Mouse (Mus musculus): ENCODE results near the gene Nectin4.
"Not testable (repeated sequence)": the region's sequence is repeated elsewhere in the genome, so short reads cannot be mapped to it uniquely, and the experiment has no call there.

Nectin4 gene

DNA sequence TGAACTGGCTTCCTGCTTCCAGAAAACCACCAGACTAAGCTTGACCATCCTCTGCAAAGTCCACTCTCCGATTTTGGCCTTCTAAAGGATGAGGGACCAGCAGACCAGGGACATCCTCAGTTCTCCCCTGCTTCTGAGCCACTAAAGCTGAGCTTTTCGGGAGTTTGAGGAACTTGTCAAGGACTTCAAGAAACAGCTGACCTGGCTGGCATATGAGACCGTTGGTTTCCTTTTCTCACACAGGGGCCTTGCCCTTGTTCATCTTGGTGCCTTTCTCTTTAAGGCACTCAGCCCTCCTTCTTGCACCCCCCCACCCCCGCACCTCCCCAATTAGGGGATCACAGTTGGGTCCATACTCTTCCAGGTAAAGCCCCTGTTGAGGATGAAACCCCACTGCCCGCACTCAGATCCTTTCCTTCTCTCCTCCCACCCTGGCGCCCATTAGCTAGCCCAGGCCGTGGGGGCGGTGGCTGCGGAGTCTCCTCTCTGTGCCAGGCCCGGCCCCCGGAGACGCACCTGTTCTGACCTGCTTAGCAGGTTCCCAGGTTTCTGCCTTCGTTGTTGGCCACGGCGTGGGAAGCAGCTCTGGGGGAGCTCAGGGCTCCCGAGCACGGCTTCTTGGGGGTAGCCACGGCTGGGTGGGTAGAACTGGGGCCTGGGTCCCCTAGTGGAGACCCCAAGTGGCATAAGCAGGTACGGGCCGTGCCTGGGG lies at the start of gene Nectin4:
Gene Nectin4, plus strand, starts transcription at position 255 of the 712 bp plus-strand sequence.
- DNase-seq (ENCODE audit: low spot score in 2 of 2): no peak

DNA sequence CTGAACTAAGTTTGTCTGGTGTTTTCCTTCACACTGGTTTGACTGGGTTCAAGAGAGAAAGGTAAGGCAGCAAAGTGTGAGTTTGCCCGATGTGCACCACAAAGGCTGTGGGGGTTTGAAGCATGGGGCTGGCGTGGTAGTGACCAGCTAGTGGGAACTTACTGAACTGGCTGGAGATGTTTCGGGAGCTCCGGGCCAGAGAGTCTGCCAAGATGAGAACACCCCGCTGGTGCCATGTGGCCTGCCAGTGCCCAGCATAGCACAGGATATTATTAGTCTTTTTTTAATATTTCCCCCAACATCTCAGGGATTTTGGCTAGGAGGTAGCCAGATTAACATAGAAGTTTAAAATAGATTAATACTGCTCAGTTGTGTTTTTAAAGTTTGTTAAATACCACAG lies 49.7 kb upstream of the Nectin4 start:
- DNase-seq (ENCODE audit: low spot score in 2 of 2): no peak

DNA sequence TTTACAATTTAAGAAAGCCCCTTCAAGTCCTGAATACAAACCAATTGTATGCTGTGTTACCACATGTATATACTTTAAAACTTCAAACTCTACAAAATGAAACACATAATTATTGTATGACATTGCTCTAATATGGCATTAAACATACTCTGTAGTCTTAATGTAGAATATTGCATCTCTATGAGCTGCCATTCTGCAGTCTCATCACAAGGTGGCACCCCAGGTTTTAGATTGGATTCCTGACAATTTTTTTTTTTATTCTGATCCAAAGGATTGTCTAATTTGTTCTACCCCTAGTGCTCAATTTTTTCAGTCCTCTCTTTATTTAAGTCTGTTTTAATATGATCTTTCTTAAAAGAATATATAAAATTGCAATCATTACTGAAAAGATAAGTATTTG lies 48.5 kb upstream of the Nectin4 start:
- DNase-seq (ENCODE audit: low spot score in 2 of 2): no peak

DNA sequence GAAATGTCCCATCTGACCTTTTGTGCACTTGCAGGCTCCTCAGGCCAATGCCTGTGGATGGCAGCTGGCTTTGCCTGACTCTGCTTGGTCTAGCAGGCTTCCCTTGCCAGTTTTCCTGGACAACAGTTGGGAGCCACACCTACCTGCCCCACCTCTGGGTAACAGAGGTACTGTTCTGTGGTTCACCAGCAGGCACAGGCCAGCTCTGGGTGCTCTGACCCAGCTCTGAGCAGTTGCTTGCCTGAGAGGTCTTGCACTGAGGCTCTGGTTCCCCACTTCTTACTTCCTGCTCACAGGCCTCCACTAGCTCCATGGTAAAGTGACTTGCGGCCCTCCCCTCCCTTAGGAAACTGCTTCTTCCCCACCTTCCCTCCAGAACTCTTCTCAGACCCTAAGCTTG lies 47.9 kb upstream of the Nectin4 start:
- no peak for DNase-seq (ENCODE audit: low spot score in 2 of 2)

DNA sequence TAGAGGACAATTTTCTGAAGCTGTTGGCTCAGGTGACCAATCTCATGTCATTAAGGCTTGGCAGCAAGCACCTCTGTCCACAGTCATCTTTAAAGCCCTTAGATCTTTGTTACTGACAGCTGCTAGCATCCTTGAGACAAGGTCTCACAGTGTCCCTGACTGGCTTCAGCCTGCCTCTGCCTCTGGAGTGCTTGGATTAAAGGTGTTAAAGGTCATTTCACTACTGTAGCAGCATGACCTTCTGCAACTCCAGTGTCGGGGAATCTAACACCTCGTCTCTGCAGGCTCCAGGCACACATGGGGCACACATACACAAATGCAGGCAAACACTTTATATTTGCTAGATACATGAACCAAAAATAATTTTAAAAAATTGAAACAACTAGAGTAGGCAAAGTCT lies 44.3 kb upstream of the Nectin4 start:
- DNase-seq (ENCODE audit: low spot score in 2 of 2): no peak

DNA sequence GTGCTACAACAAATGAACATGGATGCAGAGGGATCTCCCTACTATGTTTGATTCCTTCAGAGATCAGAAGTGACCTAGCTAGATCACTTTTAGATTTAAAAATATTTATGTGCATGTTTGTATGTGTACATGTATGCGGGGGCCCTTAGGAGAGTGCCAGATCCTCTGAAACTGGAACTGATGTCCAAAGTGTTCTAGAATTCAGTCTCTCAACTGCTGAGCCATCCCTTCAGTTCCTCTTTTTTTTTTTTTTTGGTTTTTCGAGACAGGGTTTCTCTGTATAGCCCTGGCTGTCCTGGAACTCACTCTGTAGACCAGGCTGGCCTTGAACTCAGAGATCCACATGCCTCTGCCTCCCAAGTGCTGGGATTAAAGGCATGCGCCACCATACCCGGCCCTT lies 43.3 kb upstream of the Nectin4 start:
- not testable (repeated sequence) for DNase-seq (ENCODE audit: low spot score in 2 of 2)

DNA sequence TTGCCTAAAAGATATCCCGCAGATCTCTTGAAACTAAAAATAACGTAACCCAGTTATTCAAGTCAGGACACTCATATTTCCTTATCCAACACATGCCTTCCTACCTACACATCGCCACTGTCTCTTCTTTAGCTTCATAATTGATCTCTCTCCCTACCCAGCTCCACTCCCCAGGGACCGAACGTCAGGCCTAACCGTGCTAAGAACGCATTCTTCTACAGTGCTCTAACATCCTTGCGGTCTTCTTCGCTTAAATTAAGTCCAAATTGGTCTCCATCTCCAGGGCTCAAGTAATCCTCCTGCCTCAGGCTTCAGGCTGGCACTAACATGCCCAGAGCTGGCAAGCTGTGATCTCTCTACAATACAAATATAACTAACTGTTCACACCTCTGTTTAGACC lies 41.7 kb upstream of the Nectin4 start:
- peak in 1 of 2 experiments; percentile 65 for DNase-seq (ENCODE audit: low spot score in 2 of 2)

DNA sequence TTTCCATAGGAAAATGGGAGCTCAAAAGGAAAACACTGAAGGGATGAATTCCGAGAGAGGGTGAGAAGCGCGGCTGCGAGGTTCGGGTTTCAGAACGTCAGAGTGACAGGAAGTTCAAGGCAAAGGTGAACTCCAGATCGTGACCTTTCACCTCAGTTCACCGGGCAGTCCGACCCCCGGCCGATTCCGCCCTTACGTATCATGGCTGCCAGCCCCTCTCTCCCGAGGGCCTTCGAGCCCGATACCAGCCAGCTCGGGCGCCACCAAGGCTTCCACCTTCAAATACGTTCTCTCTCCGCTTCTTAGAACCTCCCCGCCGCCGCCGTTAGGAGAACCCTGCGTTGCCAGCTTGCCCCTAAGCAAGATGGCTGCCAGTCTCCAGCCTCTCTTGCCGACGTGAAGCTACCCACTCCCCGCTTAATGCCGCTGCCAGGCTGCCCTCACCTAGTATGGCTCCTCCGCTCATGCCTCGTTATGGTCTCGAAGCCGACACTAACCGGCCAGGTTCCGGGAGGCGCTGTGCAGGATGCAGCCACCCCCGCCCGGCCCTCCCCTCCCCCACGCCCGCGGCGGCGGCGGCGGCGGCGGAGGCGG lies 41.0 kb upstream of the Nectin4 start, which contains the start of gene Dedd:
Gene Dedd, plus strand, starts transcription at position 307 of the 594 bp plus-strand sequence.
- peak; percentile 86 to 91 for DNase-seq (ENCODE audit: low spot score in 2 of 2)

DNA sequence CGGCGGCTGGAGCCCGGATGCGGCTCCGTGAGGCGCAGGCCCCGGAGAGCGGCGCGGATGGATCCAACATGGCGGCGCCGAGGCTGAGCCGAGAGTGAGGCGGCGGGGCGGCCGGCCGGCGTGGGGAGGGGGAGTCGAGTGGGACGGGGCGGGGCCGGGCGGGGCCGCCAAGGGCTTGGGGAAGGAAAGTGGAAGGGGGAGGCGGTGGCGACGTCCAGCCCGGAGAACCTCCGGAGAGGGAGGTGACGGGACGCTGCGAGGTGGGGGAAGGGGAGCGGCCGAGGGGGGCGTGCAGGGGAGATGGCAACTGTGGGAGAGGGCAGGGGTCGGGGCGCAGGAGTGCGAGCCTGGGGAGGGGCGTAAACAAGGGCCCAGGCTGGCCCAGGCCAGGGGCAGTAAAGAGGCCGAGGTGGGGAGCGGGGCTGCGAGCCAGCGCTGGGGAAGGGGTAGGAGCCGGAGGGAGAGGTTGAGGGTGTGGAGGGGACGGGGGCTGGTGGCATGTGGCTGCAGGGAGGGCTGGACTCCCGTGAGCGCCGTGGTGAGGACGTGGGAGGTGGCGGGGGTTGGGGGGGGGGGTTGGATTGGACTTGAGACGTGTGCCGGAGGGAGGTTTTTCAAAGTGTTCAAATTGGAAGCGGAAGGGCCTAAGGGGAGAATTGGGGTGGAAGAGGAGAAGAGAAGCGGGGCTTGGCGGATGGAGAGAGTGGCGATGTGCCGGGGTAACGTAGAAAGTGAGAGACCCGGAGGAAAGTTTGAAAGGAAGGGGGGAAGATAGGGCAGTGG lies 40.3 kb upstream of the Nectin4 start:
- DNase-seq (ENCODE audit: low spot score in 2 of 2): peak in 1 of 2 experiments; percentile 88

DNA sequence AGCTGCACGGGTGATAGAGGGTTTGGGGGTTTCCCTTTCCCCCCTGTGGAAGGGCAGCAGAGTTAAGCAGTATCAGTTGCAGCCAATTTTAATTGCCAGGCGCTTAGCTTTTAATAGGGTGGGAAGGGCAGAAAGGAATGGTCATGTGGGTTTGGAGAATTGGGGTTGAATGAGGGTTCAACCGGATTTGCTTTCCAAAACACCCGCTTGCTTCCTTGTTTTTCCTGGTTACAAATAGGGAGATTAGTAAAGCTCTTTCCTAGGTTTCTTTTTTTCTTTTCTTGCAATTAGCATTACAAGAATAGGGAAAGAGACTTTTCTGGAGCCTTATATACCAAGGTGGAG lies 39.7 kb upstream of the Nectin4 start:
- no peak for DNase-seq (ENCODE audit: low spot score in 2 of 2)

DNA sequence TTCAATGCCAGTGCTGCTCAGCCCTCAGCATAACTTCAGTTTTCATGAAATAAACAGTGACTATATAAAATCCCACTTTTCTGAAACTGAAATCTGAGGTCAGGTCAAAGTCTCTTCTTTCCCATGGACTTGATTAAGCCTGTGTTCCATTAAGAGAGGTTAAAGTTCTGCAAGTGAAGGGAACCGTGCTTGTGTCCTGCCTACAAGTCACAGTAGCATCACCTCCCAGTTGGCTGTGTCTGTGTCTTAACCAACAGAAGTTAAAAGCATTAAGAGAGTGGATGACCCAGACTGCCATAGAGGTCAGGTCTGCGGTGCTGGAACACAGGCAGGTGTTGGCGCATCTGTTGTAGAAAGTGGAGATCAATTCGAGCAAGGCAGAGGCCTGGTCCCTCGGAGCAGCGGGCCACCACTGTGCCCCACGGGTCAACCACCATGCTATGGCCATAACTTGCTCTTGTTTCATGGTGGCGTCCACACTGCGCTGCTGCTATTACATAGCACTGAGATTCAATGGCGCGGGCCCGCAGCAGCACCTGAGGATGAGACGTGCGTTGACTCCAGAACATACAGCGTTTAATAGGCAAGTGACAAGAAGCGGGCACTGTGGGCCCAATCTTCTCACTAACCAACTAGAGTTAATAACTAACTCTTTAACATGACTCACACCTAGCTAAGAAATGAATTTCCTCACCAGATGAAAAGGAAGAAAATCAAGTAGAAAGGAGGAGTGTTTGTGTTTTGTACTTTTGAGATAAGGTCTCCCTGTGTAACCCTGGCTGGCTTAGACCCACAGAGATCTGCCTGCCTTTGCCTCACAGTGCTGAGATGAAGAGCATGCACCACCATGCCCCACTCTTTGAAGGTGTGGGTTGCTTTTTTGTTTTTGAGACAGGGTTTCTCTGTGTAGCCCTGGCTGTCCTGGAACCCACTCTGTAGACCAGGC lies 27.4 kb upstream of the Nectin4 start:
- DNase-seq (ENCODE audit: low spot score in 2 of 2): no peak

DNA sequence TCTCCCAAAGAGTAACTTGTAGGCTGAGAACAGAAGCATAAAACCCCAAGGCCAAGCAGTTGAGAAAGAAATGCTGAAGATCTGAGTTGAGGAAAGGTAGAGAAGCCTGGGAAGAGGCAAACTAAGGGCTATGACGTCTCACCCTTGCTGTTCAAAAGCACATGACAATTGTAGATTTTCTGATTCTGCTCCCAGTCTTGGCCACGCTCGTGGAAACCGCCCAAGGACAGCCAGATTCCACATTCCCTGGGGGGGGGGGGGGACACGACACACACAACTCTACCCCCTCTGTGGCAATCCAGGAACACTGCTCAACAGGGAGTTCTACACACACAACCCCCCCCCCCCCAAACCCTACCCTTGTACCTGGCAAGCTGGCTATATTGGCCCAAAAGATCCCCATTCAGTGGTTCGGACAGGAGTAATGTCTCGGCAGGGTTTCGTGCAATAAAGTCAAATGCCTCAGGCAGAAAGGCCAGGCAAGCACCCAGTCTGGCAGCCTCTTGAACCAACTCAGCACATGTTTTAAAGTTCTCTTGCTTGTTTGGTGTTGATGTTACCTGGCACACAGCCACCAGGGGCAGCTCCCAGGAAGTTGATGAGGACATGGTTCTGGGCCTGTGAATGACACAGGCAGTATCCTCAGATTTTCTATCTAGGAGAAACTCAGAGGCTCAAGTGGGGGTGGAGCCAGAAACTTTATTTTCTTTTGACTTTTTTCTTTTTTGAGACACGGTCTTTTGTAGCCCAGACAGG lies 25.8 kb upstream of the Nectin4 start:
- no peak for DNase-seq (ENCODE audit: low spot score in 2 of 2)

DNA sequence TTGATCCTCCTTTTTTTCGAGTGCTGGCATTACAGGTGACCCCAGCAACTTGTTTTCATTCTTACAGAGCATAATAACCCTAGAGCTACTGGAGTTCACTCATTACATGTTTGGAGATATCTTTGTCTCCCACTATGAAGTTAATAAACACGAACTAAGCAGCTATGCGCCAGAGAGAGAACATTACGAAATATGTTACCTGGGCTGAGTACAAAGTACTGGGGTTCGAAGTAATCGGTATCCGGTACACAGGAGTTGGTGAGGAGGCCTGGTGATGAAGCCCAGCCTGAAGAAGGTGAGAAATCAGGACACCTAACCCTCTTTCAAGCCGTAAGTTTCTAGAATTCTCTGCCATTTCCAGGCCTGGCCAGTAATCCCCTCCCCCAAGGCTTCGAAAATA lies 25.2 kb upstream of the Nectin4 start:
- DNase-seq (ENCODE audit: low spot score in 2 of 2): no peak

DNA sequence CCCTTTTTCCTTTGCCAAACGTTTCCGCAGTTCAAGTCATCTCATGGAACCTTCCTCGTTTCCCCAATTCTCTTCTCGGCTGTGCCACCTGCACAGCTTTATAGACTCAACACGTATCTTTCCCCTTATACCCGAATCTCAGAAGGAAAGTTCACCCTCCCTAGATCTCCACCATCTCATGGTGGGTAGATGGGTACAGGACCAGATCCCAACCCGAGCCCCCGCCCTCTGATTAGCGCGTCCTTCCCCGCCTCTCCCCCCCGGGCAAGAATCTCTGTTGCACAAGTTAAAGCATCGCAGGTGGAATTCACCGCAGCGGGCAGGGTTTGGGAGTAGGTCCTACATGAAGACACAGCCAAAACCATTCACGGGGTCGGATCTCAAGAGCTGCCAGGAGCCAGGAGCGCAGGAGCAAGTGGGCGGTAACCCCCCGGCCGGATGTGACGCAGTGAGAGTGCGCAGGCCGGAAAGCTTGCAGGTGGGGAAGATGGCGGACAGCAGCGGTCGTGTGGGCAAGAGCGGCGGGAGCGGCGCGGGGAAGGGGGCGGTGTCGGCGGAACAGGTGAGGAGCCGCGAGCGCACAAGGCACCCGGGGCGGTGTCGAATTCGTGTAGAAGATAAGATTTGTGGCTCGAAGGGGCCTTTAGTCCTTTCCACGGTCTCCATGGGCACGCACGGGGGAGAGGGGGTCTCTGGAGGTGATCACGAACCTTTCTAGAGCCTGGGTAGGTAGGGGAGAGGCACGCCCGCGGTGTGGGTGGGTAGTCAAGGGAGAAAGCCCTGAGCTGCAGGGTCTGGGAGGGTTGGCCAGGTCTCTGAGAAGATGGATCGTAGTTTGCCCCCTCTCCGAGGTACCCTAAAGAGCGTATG lies 24.4 kb upstream of the Nectin4 start, which contains the start of the genes Nit1 and Pfdn2:
Gene Nit1, minus strand, starts transcription at position 422 of the 870 bp plus-strand sequence.
Gene Pfdn2, plus strand, starts transcription at position 446 of the 870 bp plus-strand sequence.
- peak; percentile 88 to 94 for DNase-seq (ENCODE audit: low spot score in 2 of 2)

DNA sequence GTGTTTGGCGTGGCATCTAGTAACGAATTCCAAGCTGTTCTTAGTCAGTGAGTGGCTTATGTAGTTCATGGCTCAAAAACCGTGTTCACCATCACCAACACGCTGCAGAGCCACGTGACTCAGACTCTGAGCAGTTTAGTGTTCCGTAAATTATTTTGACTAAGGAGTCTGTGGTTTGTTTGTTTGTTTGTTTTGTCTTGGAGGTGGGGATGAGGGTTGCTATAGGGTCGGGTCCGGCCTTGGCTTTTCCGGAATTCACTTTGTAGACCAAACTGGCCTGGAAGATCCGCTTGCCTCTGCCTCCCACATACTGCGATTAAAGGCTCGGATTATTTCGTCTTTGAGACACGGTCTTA lies 23.8 kb upstream of the Nectin4 start:
- no peak for DNase-seq (ENCODE audit: low spot score in 2 of 2)

DNA sequence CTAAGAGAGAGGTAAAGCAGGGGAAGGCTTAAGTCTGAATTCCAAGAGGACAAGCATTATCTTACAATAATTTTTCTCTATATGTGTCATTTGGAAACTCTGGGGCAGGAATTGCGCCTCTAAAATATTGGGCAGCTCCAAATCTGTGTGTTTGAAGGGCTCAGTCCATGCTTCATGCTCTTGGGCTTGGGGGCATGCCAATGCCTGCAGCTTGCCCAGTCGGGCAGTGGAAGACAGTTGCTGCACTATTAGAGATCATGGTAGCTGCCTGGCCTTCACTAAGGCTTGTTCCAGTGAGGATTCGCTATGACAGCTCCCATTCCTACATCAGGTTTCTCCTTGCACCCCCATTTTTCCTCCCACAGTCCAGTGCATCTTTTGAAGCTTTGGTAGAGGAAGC lies 21.2 kb upstream of the Nectin4 start:
- no peak for DNase-seq (ENCODE audit: low spot score in 2 of 2)

DNA sequence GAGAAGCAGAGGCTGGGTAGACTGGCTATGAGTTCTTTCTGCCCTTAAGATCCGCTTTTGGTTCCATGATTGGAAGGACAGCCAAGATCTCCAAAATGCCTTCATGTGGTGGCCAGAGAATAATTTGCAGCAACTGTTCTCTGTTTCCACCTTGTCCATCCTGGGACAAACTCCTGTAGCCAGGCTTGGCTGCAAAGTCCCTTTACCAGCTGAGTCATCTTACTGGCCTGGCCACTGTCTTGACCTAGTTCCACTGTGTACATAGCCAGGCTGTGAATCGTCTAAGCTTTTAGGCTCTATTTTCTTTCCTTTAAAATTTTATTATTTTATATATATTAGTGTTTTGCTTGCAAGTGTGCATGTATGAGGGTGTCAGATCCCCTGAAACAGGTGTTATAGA lies 20.7 kb upstream of the Nectin4 start:
- no peak for DNase-seq (ENCODE audit: low spot score in 2 of 2)

DNA sequence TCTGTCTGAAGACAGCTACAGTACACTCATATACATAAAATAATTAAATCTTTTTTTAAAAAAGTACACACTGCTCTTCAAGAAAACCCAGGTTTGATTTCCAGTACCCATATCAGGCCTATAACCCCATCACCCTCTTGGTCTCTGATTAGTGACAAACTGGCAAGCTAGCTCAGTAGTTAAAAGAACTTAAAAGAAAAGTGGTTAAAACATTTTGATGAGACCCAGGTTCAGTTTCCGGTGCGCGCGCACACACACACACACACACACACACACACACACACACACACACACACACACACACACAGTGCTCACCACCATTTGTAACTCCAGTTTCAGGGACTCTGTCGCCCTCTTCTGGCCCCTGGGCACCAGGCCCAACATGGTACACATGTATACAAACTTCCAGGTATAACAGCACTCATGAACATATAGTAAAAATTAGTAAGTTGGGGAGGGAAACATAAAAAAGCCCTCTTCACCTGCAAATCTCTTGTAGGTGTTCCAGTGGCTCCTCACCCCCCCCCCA lies 14.0 kb upstream of the Nectin4 start:
- peak in 1 of 2 experiments; percentile 37 for DNase-seq (ENCODE audit: low spot score in 2 of 2)

DNA sequence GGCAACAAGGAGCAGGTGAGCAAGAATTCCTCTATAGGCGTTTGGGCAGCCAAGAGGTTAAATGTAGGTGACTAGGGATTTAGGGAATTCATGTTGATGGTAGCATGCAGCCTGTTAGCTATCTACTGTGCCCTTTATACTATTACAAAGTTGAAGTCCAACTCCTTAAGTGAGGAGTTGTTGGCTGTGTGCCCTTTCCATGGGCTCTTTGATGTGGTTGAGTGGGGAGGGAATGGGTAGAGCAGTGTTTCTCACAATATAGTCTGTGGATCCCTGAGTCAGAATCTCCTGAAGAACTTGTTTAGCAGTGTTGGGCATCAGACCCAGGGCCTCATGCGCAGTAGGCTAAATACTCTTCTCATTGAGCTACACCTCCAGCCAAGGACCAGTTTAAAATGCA lies 13.1 kb upstream of the Nectin4 start:
- no peak for DNase-seq (ENCODE audit: low spot score in 2 of 2)

DNA sequence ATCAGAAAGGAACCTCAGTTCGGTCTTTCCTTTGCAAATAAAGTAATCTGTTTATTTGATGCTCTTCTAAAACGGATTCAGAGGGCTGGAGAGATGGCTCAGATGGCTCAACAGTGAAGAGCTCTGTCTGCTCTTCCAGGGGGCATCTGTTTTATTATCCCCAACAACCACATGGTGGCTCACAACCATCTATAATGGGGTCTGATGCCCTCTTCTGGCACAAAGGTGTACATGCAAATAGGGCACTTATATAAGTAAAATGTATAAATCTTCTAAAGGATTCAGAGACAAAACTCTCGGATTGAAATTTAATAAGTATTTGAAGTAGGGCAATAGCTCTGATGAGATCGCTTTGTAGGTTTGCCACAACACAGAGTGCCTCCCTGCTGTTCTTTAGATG lies 11.5 kb upstream of the Nectin4 start:
- DNase-seq (ENCODE audit: low spot score in 2 of 2): no peak

All from spleen, postnatal 4 days (tissue).